Mouse (Mus musculus) myocyte (in vitro differentiated cells): Measurements from ENCODE around the gene Ccnyl1.

Source experiments
- CEBPB ChIP-seq: IDR thresholded peaks from 2 replicates; pipeline ENCODE4 v1.6.1; 2011; ENCODE audit warnings: mild to moderate bottlenecking, moderate library complexity; ENCODE audit not compliant: poor library complexity, insufficient read depth, severe bottlenecking
- E2F4 ChIP-seq: IDR thresholded peaks from one replicate; pipeline ENCODE4 v1.6.1; 2011; ENCODE audit warnings: mild to moderate bottlenecking, control low read depth, moderate library complexity; ENCODE audit not compliant: insufficient read depth
- MAX ChIP-seq: IDR thresholded peaks from one replicate; pipeline ENCODE4 v1.6.1; 2011; ENCODE audit warnings: low read depth, mild to moderate bottlenecking, control low read depth
- MYOD1 ChIP-seq, 3 experiments: IDR thresholded peaks; one replicate each; pipeline ENCODE4 v1.6.1; 2011; ENCODE audit warnings: control low read depth in 2 of 3, low read depth in 2 of 3, mild to moderate bottlenecking in 2 of 3, moderate library complexity in 1 of 3; ENCODE audit not compliant: insufficient read length in 2 of 3, control insufficient read depth in 1 of 3
- MYOG ChIP-seq, 3 experiments: IDR thresholded peaks; one replicate each; pipeline ENCODE4 v1.6.1; 2011; ENCODE audit warnings: control low read depth in 2 of 3, low read depth in 2 of 3, mild to moderate bottlenecking in 2 of 3; ENCODE audit not compliant: insufficient read length in 2 of 3, control insufficient read depth in 1 of 3, insufficient read depth in 1 of 3
- POLR2A ChIP-seq: IDR thresholded peaks from one replicate; pipeline ENCODE4 v1.6.1; 2011; ENCODE audit warnings: low read depth, mild to moderate bottlenecking, control low read depth, moderate library complexity; ENCODE audit not compliant: insufficient read length
- POLR2AphosphoS2 ChIP-seq: IDR thresholded peaks from one replicate; pipeline ENCODE4 v1.6.1; 2011; ENCODE audit warnings: low read depth, control low read depth; ENCODE audit not compliant: insufficient read length
- SRF ChIP-seq: IDR thresholded peaks from one replicate; pipeline ENCODE4 v1.6.1; 2011; ENCODE audit warnings: low read depth; ENCODE audit not compliant: control insufficient read depth, insufficient read length
- TCF12 ChIP-seq: IDR thresholded peaks from one replicate; pipeline ENCODE4 v1.6.1; 2011; ENCODE audit warnings: mild to moderate bottlenecking, control low read depth; ENCODE audit not compliant: poor library complexity, insufficient read depth, severe bottlenecking

- no peak for TF ChIP-seq POLR2A
- peak in 1 of 3 experiments; percentile 59 for TF ChIP-seq MYOG (IDR thresholded peaks at IDR 0.05; ENCODE audit: control insufficient read depth in 1 of 3, insufficient read depth in 1 of 3, insufficient read length in 2 of 3, low read depth in 2 of 3)
- no peak for TF ChIP-seq MAX
- TF ChIP-seq SRF: no peak
- TF ChIP-seq TCF12: no peak
- TF ChIP-seq POLR2AphosphoS2: no peak
- no peak for TF ChIP-seq E2F4
- TF ChIP-seq MYOD1 (IDR thresholded peaks at IDR 0.05; ENCODE audit: control insufficient read depth in 1 of 3, insufficient read length in 2 of 3, low read depth in 2 of 3): peak in 1 of 3 experiments; percentile 58
- no peak for TF ChIP-seq CEBPB
Observed at GRCm38 (mm10) chr1:64653701-64654100, 36.6 kb upstream of the Ccnyl1 start.
